Mouse (Mus musculus) lung, postnatal 36 days (tissue): ENCODE results near the gene Syne3.

ENCODE experiments used
- DNase-seq: peaks from one replicate; pipeline ENCODE4 v3.0.0; 2022; ENCODE audit warnings: mixed read lengths

The Syne3 gene

GRCm38 (mm10) chr12:104880367-104880766, 129.2 kb downstream of the Syne3 start:
- no peak for DNase-seq
